Mouse (Mus musculus): ENCODE results near the gene Slfnl1. TPM values are rescaled to one million over a fixed set of nuclear protein-coding genes. Genes with fewer than 3 reads are reported as not detected.

Slfnl1 gene
- polyA plus RNA-seq (2012) = 0.03 TPM in 1 of 2 replicates, not detected in the other

DNA sequence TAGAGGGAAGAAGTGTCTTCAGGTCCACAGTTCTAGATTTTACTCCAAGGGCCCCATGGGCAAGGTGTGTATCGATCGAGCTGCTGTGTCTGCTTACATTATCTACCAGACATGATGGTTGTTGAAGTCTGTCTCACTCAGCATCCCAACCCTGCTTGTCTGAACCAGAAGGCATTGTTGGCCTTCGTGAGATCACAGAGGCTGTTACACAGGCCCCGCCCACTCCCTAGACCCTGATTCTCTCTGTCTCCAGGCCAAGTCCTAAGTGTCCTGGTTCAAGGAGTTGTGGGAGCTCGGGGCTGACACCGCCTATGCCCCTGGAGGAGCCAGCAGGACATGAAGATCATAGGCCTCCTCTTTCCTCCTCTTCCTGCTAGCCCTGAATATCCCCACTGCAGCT lies at the start of gene Slfnl1:
Gene Slfnl1 (plus strand): TSS at position 246 of the 400 bp plus-strand sequence.

GRCm38 (mm10) chr4:120569486-120570437 lies 37.7 kb downstream of the Slfnl1 start, which contains the start of gene Ctps:
Gene Ctps, minus strand, starts transcription at chr4:120570276.

Other genes starting within 250 kb of the Slfnl1 start
- gene Foxo6, start 244.9 kb upstream of the Slfnl1 start, polyA plus RNA-seq (2012) = 0.59 and 1.1 TPM in 2 replicates
- gene Scmh1, start 127.0 kb upstream of the Slfnl1 start, polyA plus RNA-seq (2012) = 35.8 and 38.3 TPM in 2 replicates
- 5.2 and 5.5 TPM in 2 replicates for gene Ctps, start 38.0 kb downstream of the Slfnl1 start, polyA plus RNA-seq (2012)
- not detected in 2 replicates for gene Gm8439, start 56.5 kb downstream of the Slfnl1 start, polyA plus RNA-seq (2012)
- 65.6 and 82.4 TPM in 2 replicates for gene Cited4, start 134.3 kb downstream of the Slfnl1 start, polyA plus RNA-seq (2012)
- gene Kcnq4, start 216.4 kb downstream of the Slfnl1 start, polyA plus RNA-seq (2012) = 0.03 TPM in 1 of 2 replicates, not detected in the other